Mouse (Mus musculus) embryonic stem cell, embryonic (primary cell): ENCODE results near the gene Tcp11x2.

Source experiments
- CTCF ChIA-PET, 4 experiments: fragments of 300-600 bp in 2 of 4; fragments of 350-600 bp in 2 of 4; sonication (Branson Sonifier 250); formaldehyde crosslinking; loops; one replicate each; lab custom pipeline; 2022; ENCODE audit warnings: inconsistent platforms in 2 of 4; lab: Charles Lee
- POLR2A ChIA-PET, 4 experiments: fragments of 300-600 bp in 2 of 4; fragments of 350-600 bp in 2 of 4; sonication (Branson Sonifier 250); formaldehyde crosslinking; loops; one replicate each; lab custom pipeline; 2022; ENCODE audit warnings: antibody characterized with exemption in 4 of 4, inconsistent platforms in 1 of 4; lab: Charles Lee

The Tcp11x2 gene

DNA sequence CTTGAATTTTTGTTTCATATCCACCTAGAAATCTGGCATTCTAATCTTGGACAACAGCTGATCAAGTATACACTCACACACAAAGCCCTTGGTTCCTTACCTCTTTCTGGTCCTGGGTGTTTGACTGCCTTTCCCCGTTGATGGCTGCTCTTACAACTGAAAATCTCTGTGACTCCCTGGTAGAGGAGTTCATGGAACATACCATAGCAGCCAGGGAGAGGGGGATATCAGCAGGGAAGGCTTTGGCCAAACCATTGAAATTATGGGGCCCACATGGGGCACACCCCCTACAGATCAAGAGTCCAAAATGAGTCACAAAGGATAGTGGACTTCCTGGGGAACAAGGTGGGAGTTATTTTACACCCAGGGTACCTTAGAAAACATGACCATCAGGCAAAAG is at the start of gene Tcp11x2:
TSS of gene Tcp11x2 (minus strand) at position 158 of the 400 bp plus-strand sequence.
- POLR2A ChIA-PET, result no interaction called here

GRCm38 (mm10) chrX:135743056-135743355 is 49.4 kb upstream of the Tcp11x2 start:
- POLR2A ChIA-PET, result interaction anchor here in 3 of 4 experiments (1.0 to 2.0 kb wide), 19 partner anchors 7 to 429 kb away, joined by 3 to 11 read pairs (median 4); partner anchors contain the start of genes Tmsb15a (in 2 of the 3), Gprasp2 (in 1 of the 3) and Tceal8 (in 1 of the 3)
- CTCF ChIA-PET, result interaction anchor here in 1 of 4 experiments (0.9 to 1.0 kb wide), 2 partner anchors 10 to 142 kb away, joined by 3 to 5 read pairs; no protein-coding TSS in a partner anchor

More for the DNA sequence above, at the start of gene Tcp11x2:
- CTCF ChIA-PET, result no interaction called here

GRCm38 (mm10) chrX:135742304-135743055 is 48.9 kb upstream of the Tcp11x2 start, which contains the start of the genes Armcx5 and Gprasp1:
Gene Armcx5, plus strand, starts transcription at chrX:135742733.
Gene Gprasp1, plus strand, starts transcription at chrX:135742733.
- ChIA-PET CTCF (interaction anchor here in 1 of 4 experiments (0.9 to 1.0 kb wide), 2 partner anchors 10 to 141 kb away, joined by 3 to 5 read pairs; no protein-coding TSS in a partner anchor), POLR2A (interaction anchor here in 3 of 4 experiments (0.6 to 2.0 kb wide), 28 partner anchors 8 to 740 kb away, joined by 3 to 11 read pairs (median 3); partner anchors contain the start of genes Tmsb15a (in 2 of the 3), Gprasp2 (in 1 of the 3) and Tceal8 (in 1 of the 3))

- CTCF ChIA-PET, result no interaction called here
Measured at GRCm38 (mm10) chrX:135738730-135739520, 45.3 kb upstream of the Tcp11x2 start.

DNA sequence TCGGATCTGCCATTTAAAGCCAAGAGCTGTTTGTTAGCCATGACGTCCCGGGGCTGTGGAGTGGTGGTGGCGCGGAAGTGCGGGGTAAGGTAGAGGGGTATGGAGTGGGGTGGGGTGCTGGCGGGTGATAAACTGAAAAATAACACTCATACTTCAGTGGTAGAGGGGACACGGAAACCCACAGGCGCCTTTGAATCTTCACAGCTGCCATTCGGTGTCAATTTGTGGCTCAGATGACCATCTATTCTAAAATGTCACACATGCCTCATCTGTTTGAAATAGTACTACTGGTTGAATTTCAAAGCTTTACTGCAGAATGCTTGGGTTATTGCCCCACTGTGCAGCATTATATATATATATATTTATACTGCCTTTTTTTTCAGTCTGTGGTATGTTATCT is 31.6 kb upstream of the Tcp11x2 start, which contains the start of gene Tmsb15a:
TSS of gene Tmsb15a (minus strand) at position 101 of the 400 bp plus-strand sequence.
- ChIA-PET POLR2A (interaction anchor here in 3 of 4 experiments (0.6 to 2.8 kb wide), 4 partner anchors 17 to 549 kb away, joined by 3 to 11 read pairs (median 7); partner anchors contain the start of genes Armcx5 (in 2 of the 3), Gprasp1 (in 2 of the 3) and Tceal8 (in 1 of the 3)), CTCF (interaction anchor here in 1 of 4 experiments (0.7 kb wide), 1 partner anchor 28 kb away, joined by 3 read pairs; no protein-coding TSS in a partner anchor)

More at GRCm38 (mm10) chrX:135738730-135739520, 45.3 kb upstream of the Tcp11x2 start:
- POLR2A ChIA-PET, result interaction anchor here in 1 of 4 experiments (0.7 kb wide), 1 partner anchor 50 kb away, joined by 3 read pairs; no protein-coding TSS in a partner anchor

GRCm38 (mm10) chrX:135712845-135713244 is 19.3 kb upstream of the Tcp11x2 start:
- CTCF ChIA-PET, result no interaction called here
- POLR2A ChIA-PET, result no interaction called here

DNA sequence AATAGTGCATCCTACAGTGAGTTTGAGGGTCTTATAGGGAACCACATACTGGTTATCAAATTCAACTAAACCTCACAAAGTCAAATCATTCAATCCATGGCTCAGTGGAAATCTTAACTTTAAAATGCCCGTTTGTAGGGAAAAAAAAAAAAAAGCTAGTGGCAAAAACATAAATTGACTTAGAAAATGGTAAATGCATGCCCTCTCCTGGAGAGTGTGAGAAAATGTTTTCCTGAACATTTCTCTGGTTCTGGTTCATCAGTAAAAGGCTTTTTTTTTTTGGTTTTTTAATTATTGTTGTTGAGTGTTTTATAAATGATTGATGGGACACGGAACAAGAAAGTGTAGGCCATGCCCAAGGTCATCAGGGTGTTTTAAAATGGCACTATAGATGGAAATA is 10.8 kb upstream of the Tcp11x2 start:
- CTCF ChIA-PET, result no interaction called here
- POLR2A ChIA-PET, result interaction anchor here in 1 of 4 experiments (0.6 kb wide), 1 partner anchor 77 kb away, joined by 4 read pairs; no protein-coding TSS in a partner anchor

DNA sequence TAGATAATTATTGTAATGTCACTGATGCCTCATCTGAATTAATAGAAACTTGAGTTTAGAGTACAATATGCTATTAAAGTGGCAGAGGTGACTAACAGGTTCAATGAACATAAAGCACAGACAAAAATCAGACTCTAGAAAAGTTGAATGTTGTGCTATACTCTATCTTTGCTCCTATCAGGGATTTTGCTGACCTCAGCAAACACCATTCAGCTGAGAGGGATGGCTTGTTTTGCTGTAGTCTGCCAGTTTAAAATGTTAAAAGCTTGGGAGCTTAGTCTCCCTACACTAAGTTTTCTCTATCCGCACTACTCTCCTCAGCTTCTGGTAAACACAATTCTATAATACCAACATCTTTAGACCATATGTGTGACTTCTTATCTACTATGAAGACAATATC is 9.5 kb upstream of the Tcp11x2 start:
- ChIA-PET POLR2A (no interaction called here), CTCF (no interaction called here)

- ChIA-PET POLR2A (no interaction called here), CTCF (no interaction called here)
Measured at GRCm38 (mm10) chrX:135687802-135688201, 5.8 kb downstream of the Tcp11x2 start.

DNA sequence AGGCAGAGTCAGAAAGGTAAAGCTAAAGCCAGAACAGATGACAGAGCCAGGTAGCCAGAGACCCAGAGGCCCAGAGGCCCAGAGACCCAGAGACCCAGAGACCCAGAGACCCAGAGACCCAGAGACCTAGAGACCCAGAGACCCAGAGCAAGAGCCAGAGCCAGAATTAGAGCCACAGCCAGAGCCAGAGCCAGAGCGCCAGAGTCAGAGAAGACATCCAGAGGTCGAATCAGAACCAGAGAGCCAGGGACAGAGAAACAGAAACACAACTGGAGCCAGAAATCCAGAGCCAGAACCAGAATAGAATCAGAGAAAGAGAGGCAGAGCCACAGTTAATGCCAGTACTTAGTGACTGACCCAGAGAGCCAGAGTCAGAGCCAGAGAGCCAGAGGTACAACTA is 11.7 kb downstream of the Tcp11x2 start:
- ChIA-PET CTCF (no interaction called here), POLR2A (no interaction called here)

- POLR2A ChIA-PET, result no interaction called here
- CTCF ChIA-PET, result interaction anchor here in 1 of 4 experiments (0.7 kb wide), 1 partner anchor 101 kb away, joined by 3 read pairs; no protein-coding TSS in a partner anchor
Measured at GRCm38 (mm10) chrX:135652173-135652772, 41.3 kb downstream of the Tcp11x2 start.

- ChIA-PET CTCF (no interaction called here), POLR2A (no interaction called here)
Measured at GRCm38 (mm10) chrX:135627605-135628004, 66.0 kb downstream of the Tcp11x2 start, which contains the start of gene Prame. Gene Prame, minus strand, starts transcription at chrX:135627705.
